In genomic region chr11:116369633-116370032, GRCm38 (mm10) we compare ENCODE assay signal across 8 mouse cellular contexts. TPM values are rescaled to one million over a fixed set of nuclear protein-coding genes. Genes with fewer than 3 reads are reported as not detected.
DNase-seq lines count a peak whose midpoint lies in the region; ATAC-seq and TF ChIP-seq lines count a peak whose summit lies in the region.
"Had no signal": no experiment of that assay in that cellular context is flagged by ENCODE, and none has a peak within 500 bp of the region (broad histone marks: within the 10 kb centered on the region; RNA-seq: fewer than 3 reads in every experiment).

No protein-coding gene starts in this region.

- H3K27me3 ChIP-seq in lung, embryonic 15.5 days, result no peaks in the 10 kb centered on the region
- H3K27me3 ChIP-seq in liver, embryonic 14.5 days (ENCODE audit: control insufficient read depth, insufficient read depth, low read length), result no peaks in the 10 kb centered on the region
- no peaks in the 10 kb centered on the region for H3K27me3 ChIP-seq in stomach, postnatal 0 days (ENCODE audit: control insufficient read depth, insufficient read depth, low read length)
- H3K27me3 ChIP-seq: hindbrain, embryonic 12.5 days had no signal

- no peak for DNase-seq in lung, postnatal 4 days
- DNase-seq in MEL-GATA-1-ER (ENCODE audit: extremely low read depth, low read depth), result peak; percentile 81
- DNase-seq in liver, embryonic 14.5 days (ENCODE audit: low read depth in 3 of 3, low spot score in 3 of 3), result peak; percentile 13 to 23 (median 20)
- DNase-seq in thymus, postnatal 36 days, result peak; percentile 32 to 57
- DNase-seq in stomach, postnatal 0 days (ENCODE audit: low spot score), result no peak
- DNase-seq in urinary bladder, postnatal 25 days (ENCODE audit: low spot score), result no peak

- TF ChIP-seq CTCF in liver, embryonic 14.5 days (IDR thresholded peaks at IDR 0.05; ENCODE audit: low read depth), result no peak
- no peak for TF ChIP-seq CTCF in stomach, postnatal 0 days (IDR thresholded peaks at IDR 0.05; ENCODE audit: low read depth)

- no peak overlapping the region for H3K9ac ChIP-seq in lung, embryonic 15.5 days
- no peak overlapping the region for H3K9ac ChIP-seq in liver, embryonic 14.5 days (replicated peaks)
- H3K9ac ChIP-seq in stomach, postnatal 0 days (ENCODE audit: low read length), result no peak overlapping the region
- H3K9ac ChIP-seq: hindbrain, embryonic 12.5 days had no signal

- H3K4me1 ChIP-seq in lung, embryonic 15.5 days, result 0 out of 2 replicates have a peak, but pooled peaks cover 6% of the 10 kb centered on the region
- H3K4me1 ChIP-seq in liver, embryonic 14.5 days (replicated peaks; ENCODE audit: control insufficient read depth in 2 of 2, insufficient read depth in 2 of 2, low read length in 1 of 2), result peaks cover 0 to 14% of the 10 kb centered on the region in 2 experiments; a peak in 2 of 4 replicates
- no peaks in the 10 kb centered on the region for H3K4me1 ChIP-seq in stomach, postnatal 0 days (replicated peaks; ENCODE audit: control insufficient read depth, insufficient read depth)

- no peak for ATAC-seq in lung, embryonic 15.5 days (ENCODE audit: borderline replicate concordance, extremely low read depth, low FRiP score, low TSS enrichment)
- ATAC-seq in liver, embryonic 14.5 days (ENCODE audit: insufficient read depth), result peak; percentile 83
- no peak for ATAC-seq in stomach, postnatal 0 days (ENCODE audit: low FRiP score, low TSS enrichment)

- 46% methylated on average over 5 of the region's 5 CpGs for WGBS in lung, embryonic 15.5 days
- WGBS in liver, embryonic 14.5 days (ENCODE audit: insufficient replicate concordance), result 3% methylated on average over 5 of the region's 5 CpGs
- WGBS in stomach, postnatal 0 days, result 54% methylated on average over 5 of the region's 5 CpGs

- H3K9me3 ChIP-seq in lung, embryonic 15.5 days, result no peaks in the 10 kb centered on the region
- no peaks in the 10 kb centered on the region for H3K9me3 ChIP-seq in liver, embryonic 14.5 days (ENCODE audit: control insufficient read depth, low read length)
- H3K9me3 ChIP-seq in stomach, postnatal 0 days (ENCODE audit: control insufficient read depth, low read length), result no peaks in the 10 kb centered on the region
- H3K9me3 ChIP-seq: hindbrain, embryonic 12.5 days had no signal

- TF ChIP-seq EP300 in liver, embryonic 14.5 days (IDR thresholded peaks at IDR 0.05; ENCODE audit: low read depth), result 0 out of 2 replicates have a peak, but pooled peaks have one; percentile 9
- TF ChIP-seq EP300 in stomach, postnatal 0 days (optimal IDR thresholded peaks at IDR 0.05), result no peak

- no peak overlapping the region for H3K4me2 ChIP-seq in lung, embryonic 15.5 days
- H3K4me2 ChIP-seq in liver, embryonic 14.5 days (ENCODE audit: low read depth), result no peak overlapping the region; the same call in 1 of the 2 replicates
- H3K4me2 ChIP-seq in stomach, postnatal 0 days (replicated peaks; ENCODE audit: low read depth), result no peak overlapping the region
- H3K4me2 ChIP-seq: hindbrain, embryonic 12.5 days had no signal

- no peaks in the 10 kb centered on the region for H3K36me3 ChIP-seq in lung, embryonic 15.5 days
- H3K36me3 ChIP-seq in liver, embryonic 14.5 days (replicated peaks; ENCODE audit: control insufficient read depth, insufficient read depth, low read depth), result no peaks in the 10 kb centered on the region
- H3K36me3 ChIP-seq in stomach, postnatal 0 days (ENCODE audit: control insufficient read depth, insufficient read depth, low read length), result no peaks in the 10 kb centered on the region
- H3K36me3 ChIP-seq: hindbrain, embryonic 12.5 days had no signal

- no peak overlapping the region for H3K4me3 ChIP-seq in lung, embryonic 15.5 days
- no peak overlapping the region for H3K4me3 ChIP-seq in liver, embryonic 14.5 days (ENCODE audit: insufficient read depth in 1 of 2, low read depth in 2 of 2, low read length in 2 of 2)
- no peak overlapping the region for H3K4me3 ChIP-seq in stomach, postnatal 0 days (ENCODE audit: low read depth, low read length)
- H3K4me3 ChIP-seq: hindbrain, embryonic 12.5 days had no signal

- 0 out of 2 replicates have a peak overlapping the region, but pooled peaks have one; percentile 0 for H3K27ac ChIP-seq in lung, embryonic 15.5 days
- no peak overlapping the region for H3K27ac ChIP-seq in liver, embryonic 14.5 days
- H3K27ac ChIP-seq in stomach, postnatal 0 days (replicated peaks), result no peak overlapping the region
- H3K27ac ChIP-seq: hindbrain, embryonic 12.5 days had no signal

RNA-seq across cellular contexts. Expression of gene Foxj1, which starts 34.4 kb away (rescaled TPM):
- polyA plus RNA-seq in lung, embryonic 15.5 days (2015; fragmentation: Nextera tagmentation; extraction: Ambion mirVana), result 21.1 and 21.2 TPM in 2 replicates
- polyA plus RNA-seq in liver, embryonic 14.5 days (2012; rRNA removed), result 1.2 and 1.4 TPM in 2 replicates
- 0.76 and 0.80 TPM in 2 replicates for polyA plus RNA-seq in liver, embryonic 14.5 days (2014; fragmentation: Nextera tagmentation; extraction: Ambion mirVana)
- polyA plus RNA-seq in stomach, postnatal 0 days (2015; fragmentation: Nextera tagmentation; extraction: Ambion mirVana), result 0.19 and 0.40 TPM in 2 replicates

RNA-seq across cellular contexts. Expression of gene Rnf157, which starts 43.2 kb away (rescaled TPM):
- 11.1 and 11.4 TPM in 2 replicates for polyA plus RNA-seq in lung, embryonic 15.5 days (2015; fragmentation: Nextera tagmentation; extraction: Ambion mirVana)
- 0.57 and 0.75 TPM in 2 replicates for polyA plus RNA-seq in liver, embryonic 14.5 days (2012; rRNA removed)
- polyA plus RNA-seq in liver, embryonic 14.5 days (2014; fragmentation: Nextera tagmentation; extraction: Ambion mirVana), result 0.66 and 1.2 TPM in 2 replicates
- 2.8 and 3.0 TPM in 2 replicates for polyA plus RNA-seq in stomach, postnatal 0 days (2015; fragmentation: Nextera tagmentation; extraction: Ambion mirVana)

Comparison
In these comparisons a context has a peak if more than half of its experiments do, and no peak if none do; other contexts are left out.
1. DNase-seq: peak in MEL-GATA-1-ER (single experiment), liver, embryonic 14.5 days (3 of 3) and thymus, postnatal 36 days (2 of 2); none in lung, postnatal 4 days (0 of 2), stomach, postnatal 0 days (single experiment) and urinary bladder, postnatal 25 days (single experiment).